Mouse (Mus musculus) right cerebral cortex, adult 2 months (tissue): ENCODE measurements around the gene Necab2.
A peak's percentile ranks its signal among the peaks of the same experiment; 100 is the strongest.

Experiments
- DNase-seq, 2 experiments: peaks; one replicate each; pipeline ENCODE4 v3.0.0; 2021 to 2022; ENCODE audit warnings: low spot score in 2 of 2

The Necab2 gene

DNA sequence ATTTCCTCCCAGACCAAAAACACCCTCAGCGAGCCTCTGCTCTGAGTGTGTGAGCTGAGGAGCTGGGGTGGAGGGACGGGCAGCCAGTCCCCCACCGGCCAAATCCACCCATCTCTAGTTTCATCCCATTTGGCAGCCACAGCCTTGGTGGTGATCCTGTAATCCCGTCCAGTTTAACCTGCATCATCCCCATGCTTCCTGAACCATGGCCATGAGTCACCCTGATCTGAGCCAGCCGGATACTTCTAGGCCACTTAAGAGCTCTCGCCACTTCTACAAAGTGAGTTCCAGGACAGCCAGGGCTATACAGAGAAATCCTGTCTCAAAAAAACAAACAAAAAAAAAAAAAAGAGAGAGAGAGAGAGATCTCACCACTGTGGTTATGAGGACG lies 18.2 kb upstream of the Necab2 start:
- DNase-seq: no peak

DNA sequence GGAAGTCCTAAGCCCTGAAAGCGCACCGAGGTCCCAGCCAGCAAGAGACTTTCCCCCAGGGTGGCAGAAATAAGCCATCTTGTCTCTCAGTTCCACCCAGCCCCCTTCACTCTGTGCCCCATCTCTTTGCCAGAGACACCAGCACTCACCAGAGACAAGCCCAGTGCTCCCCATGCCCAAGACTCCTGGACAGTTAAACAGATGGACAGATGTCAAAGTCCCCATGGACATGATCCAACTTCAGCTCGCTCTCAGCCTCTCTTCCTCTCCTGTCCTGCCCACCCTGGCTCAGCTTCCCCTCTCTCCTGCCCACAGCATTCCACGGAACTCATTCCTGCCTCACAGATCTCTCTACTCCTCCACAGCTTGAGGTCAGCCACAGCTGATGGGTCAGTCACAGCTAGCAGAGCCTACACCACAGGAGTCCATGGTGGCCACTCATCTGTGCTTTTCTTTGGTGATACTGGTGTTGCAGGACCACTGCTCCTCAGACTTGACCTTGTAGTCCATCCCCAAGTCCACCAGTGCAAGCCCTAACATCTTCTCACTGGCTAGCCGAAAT lies 17.7 kb upstream of the Necab2 start:
- DNase-seq: no peak

DNA sequence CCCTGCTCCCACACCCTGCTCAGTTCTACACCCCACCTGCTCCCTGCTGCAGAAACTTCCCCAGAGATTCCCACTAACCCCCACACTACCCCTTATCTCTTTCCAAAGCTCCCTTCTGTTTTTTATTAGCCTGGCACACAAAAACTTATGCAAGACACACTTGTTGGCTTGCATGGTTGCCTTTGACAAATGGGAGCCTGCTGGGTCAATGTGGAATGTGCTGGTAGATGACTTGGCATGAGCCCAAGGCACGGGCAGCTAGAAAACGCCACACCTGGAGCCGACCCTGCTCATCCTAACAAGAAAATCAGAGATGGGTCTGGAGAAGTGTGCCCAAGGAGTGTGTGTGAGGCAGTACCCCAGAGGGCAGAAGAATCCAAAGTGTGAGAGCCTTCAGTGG lies 17.0 kb upstream of the Necab2 start:
- DNase-seq: no peak

DNA sequence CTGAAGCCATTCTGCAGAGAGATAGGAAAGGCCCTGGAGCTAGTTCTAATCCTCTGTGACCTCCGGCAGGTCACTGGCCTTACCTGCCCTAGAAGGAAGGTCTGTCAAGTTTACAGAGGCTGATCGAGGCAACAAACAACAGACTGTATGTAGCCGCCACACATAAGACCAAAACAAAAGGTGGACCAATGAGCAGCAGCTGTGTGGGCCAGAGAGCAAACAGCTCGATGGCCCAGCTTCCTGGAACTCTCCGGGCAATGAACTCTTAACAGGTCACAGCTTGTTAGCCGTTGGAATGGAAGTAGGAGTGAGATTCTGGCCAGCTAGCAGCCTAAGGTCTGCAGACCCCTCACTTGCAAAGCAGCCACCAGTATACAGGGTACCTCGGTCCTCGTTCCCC lies 16.3 kb upstream of the Necab2 start:
- no peak for DNase-seq

DNA sequence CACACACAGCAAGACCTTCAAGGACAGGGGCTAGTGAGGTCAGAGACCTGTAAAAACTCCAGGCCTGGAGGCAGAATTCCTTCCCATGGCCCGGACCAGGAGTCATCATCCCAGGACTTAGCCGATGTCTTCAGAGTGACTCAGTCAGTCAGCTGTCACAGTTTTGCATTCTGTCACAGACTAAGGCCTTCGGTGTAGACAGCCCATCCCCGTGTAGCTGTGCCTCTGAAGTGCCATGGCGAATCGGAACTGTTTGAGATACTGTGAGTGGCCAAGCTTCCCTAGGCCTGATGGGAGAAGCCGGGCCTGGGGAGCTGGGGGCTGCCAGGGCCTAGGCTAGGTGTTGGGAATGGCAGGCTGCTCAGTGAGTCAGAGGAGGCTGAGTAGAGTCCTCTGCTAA lies 15.8 kb upstream of the Necab2 start:
- DNase-seq: no peak

DNA sequence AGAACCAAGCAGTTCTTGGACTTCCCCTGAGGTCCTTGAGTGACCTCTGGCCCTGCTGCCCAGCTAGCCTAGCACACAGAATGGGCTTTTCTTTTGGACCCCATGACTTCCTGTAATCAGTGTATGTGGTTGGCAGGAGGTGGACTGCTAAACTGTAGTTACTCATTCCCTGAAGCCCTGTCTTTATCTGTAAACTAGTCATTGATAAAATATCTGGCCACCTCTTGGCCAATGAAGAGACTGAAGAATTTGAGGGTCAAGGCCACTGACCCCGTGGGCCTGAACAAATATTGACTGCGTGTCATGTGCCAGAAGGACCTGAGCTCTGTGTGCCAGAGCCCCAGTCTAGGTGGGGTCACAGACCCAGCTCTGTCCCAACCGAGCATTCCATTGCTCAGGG lies 14.1 kb upstream of the Necab2 start:
- no peak for DNase-seq

DNA sequence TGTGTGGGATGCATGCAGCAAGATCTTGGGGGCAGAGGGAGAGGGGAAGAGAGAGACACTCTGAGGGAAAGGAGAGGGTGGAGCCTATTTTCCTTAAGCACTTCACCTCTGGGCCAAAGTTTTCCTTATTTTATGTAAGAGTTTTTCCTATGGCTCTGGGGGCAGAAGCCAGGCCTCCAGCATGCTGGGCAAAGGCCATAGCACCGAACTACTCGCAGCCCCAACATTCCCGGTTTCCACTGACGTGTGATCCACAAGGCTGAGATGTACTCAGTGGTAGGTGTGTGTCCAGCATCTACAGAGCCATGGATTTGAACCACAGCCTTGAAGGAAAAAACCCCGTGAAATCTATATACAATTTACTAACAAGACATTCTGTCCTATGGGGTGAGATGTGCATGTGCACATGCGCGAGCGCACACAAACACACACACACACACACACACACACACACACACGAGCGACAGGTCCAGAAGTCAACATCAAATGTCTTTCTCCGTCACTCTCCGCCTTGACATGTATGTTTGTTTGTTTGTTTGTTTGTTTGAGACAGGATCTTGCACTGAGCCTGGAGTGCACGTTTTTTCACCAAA lies 12.8 kb upstream of the Necab2 start, which contains the start of gene Osgin1:
TSS of gene Osgin1 (plus strand) at position 543 of the 593 bp plus-strand sequence.
- no peak for DNase-seq

DNA sequence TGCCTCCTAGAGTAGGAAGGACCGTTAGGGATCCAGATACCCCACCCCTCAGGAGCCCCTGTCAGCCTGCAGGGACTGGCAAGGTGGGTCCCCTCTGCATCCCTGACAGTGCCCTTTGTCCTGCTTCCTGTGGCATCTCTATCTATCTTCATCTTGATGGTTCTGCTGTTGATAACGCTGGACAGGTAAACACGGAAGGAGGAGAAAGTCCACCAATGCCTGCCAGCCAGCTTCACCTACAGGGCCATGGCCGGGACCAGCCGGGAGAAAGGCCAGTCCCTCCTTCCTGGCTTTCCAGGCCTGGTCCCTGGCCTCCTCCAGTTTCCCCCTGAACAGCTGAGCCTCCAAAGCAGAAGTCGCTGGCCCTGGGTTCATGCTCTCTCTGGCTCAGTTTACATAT lies 11.9 kb upstream of the Necab2 start:
- DNase-seq: no peak

DNA sequence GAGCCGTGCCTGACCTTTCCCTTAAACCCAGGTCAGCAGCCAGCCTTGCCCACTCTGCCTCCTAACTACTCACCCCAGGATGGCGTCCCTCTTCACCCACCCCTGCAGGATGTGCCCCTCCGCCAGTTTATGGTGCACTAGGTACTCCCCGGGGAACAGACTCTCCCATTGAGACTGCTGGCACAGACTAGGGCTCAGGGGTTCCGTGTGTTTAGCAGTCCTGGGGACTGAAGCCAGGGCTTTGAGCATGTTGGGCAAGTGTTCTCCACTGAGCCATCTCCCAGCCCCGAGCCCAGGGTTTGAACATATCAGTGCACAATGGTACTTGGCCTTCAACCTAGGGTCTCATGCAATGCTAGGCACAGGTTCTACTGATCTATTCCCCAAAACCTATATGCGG lies 11.0 kb upstream of the Necab2 start:
- no peak for DNase-seq

DNA sequence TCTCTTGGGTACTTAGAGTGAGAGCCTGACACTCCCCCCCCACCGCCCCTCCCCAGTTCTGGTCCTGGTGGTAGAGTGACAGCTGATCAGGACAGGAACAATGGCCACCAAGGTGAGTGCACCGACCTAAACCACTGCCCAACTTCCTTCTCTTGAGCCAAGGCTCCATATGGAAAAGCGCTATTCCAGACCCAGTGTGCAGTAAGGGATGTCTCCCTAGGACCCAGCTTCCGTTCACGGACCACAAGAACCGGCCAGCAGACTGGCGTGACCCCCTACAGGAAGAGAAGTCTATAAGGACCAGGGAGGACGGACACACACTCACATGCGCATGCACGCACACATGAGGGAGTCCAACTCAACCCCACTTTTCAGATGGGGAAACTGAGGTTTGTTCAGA lies 10.2 kb upstream of the Necab2 start:
- no peak for DNase-seq

DNA sequence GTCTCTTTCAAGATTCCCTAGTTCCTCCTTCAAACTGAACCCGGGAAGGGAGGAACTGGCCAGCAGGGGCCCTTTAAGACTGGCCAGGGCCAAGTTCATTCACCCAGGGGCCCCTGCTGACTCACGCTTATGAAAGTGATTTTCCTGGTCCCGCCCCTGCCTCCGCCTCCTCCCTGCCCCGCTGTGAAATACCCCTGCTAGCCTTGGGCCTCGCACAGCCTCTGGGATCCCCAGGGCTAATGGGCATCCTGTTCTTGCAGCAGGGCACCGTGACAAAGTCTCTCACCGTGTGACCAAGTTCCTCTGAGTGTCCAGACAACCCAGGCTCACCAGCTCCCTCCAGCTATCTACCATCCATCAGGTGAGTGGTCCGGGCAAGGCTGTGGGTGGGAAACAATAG lies 9.6 kb upstream of the Necab2 start:
- DNase-seq: no peak

DNA sequence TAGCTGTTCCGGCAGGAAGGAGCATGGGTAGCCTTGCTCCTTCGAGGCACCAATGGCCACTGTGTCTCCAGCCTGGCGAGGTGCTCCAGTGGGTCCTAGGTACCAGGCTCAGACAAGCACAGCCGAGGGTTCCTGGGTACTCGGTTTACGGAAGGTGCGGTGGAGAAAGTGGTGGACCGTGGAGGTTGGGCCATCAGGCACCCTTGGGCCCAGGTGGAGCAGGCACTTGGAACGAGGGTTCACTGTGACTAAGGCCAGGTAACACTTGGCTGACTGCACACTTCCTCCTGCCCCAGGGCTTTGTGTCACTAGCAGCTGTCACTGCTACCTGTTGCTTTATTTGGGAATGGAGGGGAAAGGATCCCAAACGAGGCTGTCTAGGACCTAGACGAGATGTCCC lies 9.0 kb upstream of the Necab2 start:
- DNase-seq: no peak

DNA sequence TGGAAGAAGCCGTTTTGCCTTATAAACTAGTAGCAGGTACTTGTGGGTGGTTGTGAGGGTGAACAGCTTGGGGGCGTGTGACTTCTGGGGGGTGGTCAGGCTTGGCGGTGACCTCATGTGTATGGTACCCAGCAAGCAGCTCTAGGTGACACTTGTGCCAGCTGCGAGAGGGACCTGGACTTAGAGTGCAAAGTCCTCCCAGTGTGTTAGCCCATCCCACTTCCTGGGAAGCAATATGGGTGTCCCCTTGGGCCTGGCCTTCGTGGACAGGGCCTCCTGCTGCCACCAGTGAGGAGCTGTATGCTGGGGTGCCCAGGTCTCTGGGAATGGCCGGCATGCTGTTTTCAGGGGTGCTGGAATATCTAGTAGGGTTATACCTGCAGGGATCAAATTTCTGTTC lies 7.6 kb upstream of the Necab2 start:
- no peak for DNase-seq

DNA sequence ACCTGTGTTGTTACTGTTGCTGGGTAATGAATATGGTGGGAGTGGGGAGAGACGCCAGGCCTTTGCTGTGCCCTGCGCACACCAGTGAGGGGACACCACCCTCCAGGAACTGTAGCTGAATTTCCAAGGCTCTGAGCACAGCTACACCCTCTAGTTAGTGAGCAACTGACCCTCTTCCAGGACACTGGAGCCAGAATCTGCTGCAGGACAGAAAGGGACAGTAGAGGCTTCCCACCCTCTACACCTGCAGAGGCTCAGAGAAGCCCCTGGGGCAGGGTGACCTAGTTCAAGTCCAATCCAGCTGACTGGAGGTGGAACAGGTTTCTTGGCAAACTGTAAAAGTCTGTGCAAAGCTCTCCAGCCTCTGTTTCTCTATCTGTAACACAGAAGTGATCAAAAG lies 7.1 kb upstream of the Necab2 start:
- DNase-seq: no peak

DNA sequence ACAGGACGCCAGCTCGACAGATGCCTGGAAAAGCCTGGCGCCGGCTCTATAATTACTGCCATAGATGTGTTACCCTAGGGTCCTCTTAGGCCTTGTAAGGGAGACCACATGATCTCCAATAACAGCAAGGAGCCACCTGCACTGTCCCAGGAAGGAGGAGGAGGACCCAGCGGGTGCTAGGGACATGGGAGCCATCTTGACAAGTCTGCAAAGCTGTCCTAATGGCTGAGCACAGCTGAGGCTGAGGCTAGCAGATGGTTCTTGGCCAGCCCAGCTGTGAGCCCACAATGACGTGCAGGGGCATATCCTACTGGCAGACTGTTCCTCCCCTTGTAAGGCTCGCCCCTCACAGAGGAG lies 6.6 kb upstream of the Necab2 start:
- no peak for DNase-seq

DNA sequence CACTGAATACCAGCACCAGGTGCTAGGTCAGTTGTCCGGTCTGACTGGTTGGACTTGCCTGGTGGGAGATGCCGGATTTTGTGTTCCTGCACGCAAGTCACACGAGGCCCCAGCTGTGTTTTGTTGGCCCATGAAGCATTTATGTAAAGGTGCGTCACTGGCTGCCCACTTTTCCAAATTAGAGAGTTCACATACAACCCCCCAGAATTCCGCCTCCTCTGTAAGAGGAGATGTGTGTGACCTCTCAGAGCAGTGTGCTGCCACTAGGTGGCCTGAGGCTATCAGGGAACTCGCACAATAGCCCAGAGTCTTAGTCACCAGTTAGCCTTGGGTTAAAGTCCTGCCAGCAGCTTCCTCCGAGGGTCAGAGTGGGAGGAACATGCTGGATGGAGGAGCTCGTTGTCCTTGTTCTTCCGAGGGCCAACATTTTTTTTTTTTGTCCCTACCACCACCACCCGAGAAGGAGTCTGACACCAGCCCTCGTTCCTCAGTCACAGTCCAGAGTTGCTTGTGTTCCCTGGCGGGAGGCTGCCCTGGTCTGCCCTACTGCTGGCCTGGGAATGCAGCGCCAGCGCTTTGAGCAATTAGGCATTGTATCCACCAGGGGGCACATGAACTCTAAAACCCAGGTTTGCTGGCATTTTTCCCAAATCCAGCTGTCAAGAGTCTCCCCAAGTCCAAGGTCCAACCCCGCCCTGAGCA lies 6.1 kb upstream of the Necab2 start:
- DNase-seq: peak; percentile 58 to 65

DNA sequence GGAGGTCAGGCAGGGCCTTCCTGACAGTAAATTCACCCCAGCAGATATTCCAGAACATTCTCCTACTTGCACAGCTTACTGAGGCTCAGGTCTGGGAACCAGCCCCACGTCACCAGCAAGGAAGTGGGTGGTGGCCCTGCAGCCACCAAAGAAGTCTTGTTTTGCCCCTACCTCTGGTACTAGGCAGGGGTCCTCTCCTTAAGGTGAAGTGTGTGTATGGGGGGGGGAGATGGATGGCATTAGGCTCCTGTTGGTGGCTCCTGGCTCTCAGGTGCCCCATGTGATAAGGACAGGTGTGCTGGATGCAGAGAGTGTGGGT lies 5.6 kb upstream of the Necab2 start:
- DNase-seq: no peak

DNA sequence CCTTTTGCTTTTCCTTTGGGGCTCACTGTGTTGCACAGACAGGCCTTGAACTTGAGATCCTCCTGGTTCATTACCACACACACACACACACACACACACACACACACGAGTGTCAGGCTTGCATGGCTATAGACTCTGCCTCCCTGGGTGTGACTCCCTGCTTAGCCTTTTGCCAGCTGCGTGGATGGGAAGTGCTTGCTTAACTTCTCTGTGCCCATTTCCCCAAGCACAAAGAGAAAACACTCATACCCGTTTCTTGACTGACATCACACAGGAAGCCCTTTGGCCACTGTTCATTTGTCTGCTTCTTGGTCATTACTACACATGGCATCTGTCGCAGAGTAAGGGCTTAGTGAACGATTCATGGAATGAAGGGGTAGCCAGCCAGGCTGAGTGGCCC lies 4.5 kb upstream of the Necab2 start:
- DNase-seq: no peak

DNA sequence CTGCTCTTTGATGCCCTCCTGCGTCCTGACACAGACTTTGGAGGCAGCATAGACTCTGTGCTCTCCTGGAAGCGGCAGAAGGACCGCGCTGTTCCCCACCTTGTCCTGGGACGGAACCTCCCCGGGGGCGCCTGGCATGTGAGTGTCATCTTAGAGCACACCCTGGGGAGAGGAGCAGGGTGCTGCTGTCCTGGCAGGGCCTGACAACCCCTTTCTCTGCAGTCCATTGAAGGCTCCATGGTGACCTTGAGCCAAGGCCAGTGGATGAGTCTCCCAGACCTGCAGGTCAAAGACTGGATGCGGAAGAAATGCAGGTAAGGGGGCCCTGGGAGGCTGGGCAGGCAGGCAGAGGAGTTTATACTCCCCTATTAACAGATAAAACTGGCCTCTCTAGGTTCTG lies 3.5 kb upstream of the Necab2 start:
- DNase-seq: no peak

DNA sequence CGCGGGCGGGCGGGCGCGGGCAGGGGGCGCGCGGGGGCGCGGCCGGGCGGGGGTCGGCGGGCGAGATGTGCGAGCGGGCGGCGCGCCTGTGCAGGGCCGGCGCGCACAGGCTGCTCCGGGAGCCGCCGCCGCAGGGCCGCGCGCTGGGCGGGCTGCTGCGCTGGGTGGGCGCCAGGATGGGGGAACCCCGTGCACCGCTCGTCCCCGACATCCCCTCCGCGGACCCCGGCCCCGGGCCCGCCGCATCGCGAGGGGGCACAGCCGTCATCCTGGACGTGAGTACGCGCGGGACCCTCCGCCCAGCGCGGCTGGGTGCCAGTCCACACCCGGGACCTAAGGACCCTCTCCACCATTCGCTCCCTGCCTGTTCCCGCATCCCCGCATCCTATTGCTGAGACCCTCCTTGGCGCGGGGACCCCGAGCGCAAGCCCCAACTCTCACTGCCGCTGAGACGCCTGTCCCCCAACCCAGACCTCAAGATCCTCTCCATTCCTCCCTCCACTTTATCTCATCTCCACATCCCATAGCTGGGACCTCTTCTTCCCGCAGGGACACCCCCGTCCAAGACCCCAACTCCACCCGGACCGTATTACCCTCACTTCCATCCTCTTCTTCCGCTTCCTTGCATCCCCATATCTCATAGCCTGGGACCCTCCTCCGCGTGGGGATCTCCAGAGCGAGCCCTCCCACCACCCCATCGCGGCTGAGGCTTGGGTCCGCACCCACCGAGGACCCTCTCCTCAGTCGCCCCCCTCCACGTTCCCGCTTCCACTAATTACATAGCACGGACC lies 666 bp downstream of the Necab2 start:
- no peak for DNase-seq

DNA sequence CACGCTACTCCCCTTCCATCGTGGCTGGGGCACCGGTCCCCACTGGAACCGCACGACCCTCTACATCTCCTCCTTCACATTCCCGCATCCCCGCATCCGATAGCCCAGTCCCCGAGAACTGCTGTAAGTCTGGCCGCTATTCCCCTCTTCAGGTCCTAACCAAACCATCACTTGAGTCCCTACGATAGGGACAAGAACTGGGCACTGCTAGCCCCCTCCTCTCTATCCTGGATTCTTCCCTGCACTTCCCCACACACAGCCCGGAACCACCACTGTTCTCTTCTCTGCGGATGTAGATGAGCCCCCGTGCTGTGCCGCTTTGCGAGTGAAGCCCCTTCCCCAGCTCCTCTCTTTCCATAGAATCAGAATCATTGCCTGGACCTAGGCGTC lies 1.3 kb downstream of the Necab2 start:
- DNase-seq: no peak

DNA sequence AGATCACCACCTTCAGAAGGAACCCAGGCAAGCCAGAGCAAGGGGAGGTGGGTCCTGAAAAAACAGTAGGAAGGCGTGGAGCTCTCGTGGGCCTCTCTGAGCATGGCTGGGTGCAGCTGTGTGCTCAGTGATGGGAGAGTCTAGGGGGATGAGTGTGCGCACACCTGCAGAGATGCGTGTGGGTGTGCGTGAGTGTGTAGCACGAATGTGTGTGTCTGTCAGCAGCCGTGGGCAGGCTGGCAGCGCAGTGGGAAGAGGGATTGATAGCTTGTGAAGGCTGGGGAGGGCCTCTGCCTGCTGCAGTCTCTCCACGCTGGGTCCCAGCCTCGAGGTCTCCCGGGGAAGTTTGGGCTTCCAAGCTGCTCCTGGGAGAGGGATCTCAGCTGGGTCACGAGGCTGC lies 3.1 kb downstream of the Necab2 start:
- peak; percentile 69 to 74 for DNase-seq

DNA sequence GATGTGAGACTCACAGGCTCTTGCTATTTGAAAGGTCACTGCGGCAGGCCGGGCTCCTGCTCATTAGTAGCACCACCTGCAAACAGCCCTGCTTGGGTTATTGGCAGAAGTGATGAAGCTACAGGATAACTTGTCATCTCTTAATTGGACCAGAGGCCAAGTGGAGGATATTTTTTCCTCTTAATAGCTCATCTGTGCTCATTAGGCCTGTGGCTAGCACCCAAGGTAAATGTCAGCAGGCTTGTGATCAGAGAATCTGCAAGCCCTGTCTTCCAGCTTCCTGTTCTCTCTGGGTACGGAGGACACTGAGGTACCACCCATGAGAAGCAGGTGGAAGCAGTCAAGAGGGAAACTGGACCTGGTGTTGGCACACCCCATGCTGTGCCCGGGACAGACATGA lies 4.6 kb downstream of the Necab2 start:
- no peak for DNase-seq
